Mouse (Mus musculus) G1E (cell line): ENCODE measurements around the gene AI661453.

ENCODE experiments used
- CTCF ChIP-seq: IDR thresholded peaks from 2 replicates; pipeline ENCODE4 v1.5.1; 2012; ENCODE audit warnings: low read depth, low read length, inconsistent platforms, mixed read lengths
- GATA1 ChIP-seq: IDR thresholded peaks from 2 replicates; pipeline ENCODE4 v1.6.1; 2012; ENCODE audit warnings: borderline replicate concordance, low read length, inconsistent platforms, mixed read lengths

DNA sequence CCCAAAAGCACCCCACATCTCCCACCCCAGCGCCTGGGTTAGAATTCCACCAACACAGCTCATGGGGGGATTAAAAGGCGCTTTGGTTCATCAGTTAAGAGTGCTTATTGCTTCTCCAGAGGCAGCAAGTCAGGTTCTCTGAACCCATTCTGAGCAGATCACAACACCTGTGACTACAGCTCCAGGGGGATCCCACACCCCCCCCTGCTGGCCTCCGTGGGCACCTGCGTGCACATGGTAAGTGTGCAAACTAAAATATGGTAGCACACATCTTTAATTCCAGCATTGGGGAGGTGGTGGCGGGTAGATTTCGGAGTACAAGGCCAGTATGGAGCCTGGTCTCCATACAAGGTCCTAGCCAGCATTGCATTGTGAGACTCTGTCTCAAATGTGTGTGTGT is 9.1 kb upstream of the AI661453 start:
- TF ChIP-seq CTCF: no peak
- no peak for TF ChIP-seq GATA1
